Mouse (Mus musculus) R1 (cell line): ENCODE measurements at regions not wholly inside any gene's neighbourhood (a gene's known extent, or its start where the extent isn't known, plus 50 kb on each side); places are given as distances from the start of the nearest gene placed in this dataset.

Experiments used
- DNase-seq: peaks from one replicate; pipeline ENCODE4 v3.0.0-alpha.2; 2018; ENCODE audit warnings: low read depth, low spot score

GRCm38 (mm10) chr16:74739194-74740135, 327.8 kb upstream of the Robo2 start:
- DNase-seq: no peak

- DNase-seq: no peak
Observed at GRCm38 (mm10) chr16:74732940-74733776, 321.5 kb upstream of the Robo2 start.

- no peak for DNase-seq
Observed at GRCm38 (mm10) chr16:74730169-74730794, 318.7 kb upstream of the Robo2 start.

GRCm38 (mm10) chr16:74723217-74723616, 311.6 kb upstream of the Robo2 start:
- DNase-seq: no peak

- no peak for DNase-seq
Observed at GRCm38 (mm10) chr16:74718154-74718553, 306.5 kb upstream of the Robo2 start.

GRCm38 (mm10) chr16:74717622-74718021, 306.0 kb upstream of the Robo2 start:
- DNase-seq: no peak

- DNase-seq: no peak
Observed at GRCm38 (mm10) chr16:74714950-74715349, 303.3 kb upstream of the Robo2 start.

GRCm38 (mm10) chr16:74712515-74712914, 300.9 kb upstream of the Robo2 start:
- no peak for DNase-seq

GRCm38 (mm10) chr16:74702067-74702466, 290.4 kb upstream of the Robo2 start:
- no peak for DNase-seq

- DNase-seq: no peak
Observed at GRCm38 (mm10) chr16:74683371-74683770, 271.7 kb upstream of the Robo2 start.

GRCm38 (mm10) chr16:74675586-74675985, 264.0 kb upstream of the Robo2 start:
- no peak for DNase-seq

- DNase-seq: no peak
Observed at GRCm38 (mm10) chr16:74671466-74671865, 259.8 kb upstream of the Robo2 start.

- DNase-seq: no peak
Observed at GRCm38 (mm10) chr16:74664337-74664736, 252.7 kb upstream of the Robo2 start.

GRCm38 (mm10) chr16:74651244-74651643, 239.6 kb upstream of the Robo2 start:
- no peak for DNase-seq

- no peak for DNase-seq
Observed at GRCm38 (mm10) chr16:74649207-74649606, 237.6 kb upstream of the Robo2 start.

GRCm38 (mm10) chr16:74648384-74648783, 236.8 kb upstream of the Robo2 start:
- DNase-seq: peak; percentile 11

- DNase-seq: no peak
Observed at GRCm38 (mm10) chr16:74644750-74645366, 233.2 kb upstream of the Robo2 start.

- DNase-seq: no peak
Observed at GRCm38 (mm10) chr16:74639805-74640204, 228.2 kb upstream of the Robo2 start.

GRCm38 (mm10) chr16:74637638-74638037, 226.0 kb upstream of the Robo2 start:
- no peak for DNase-seq

- no peak for DNase-seq
Observed at GRCm38 (mm10) chr16:74625783-74626182, 214.2 kb upstream of the Robo2 start.

- DNase-seq: no peak
Observed at GRCm38 (mm10) chr16:74612072-74612471, 200.4 kb upstream of the Robo2 start.

GRCm38 (mm10) chr16:74609564-74609963, 197.9 kb upstream of the Robo2 start:
- DNase-seq: no peak
